Mouse (Mus musculus): ENCODE measurements around the gene Mrpl18. TPM values are rescaled to one million over a fixed set of nuclear protein-coding genes. Genes with fewer than 3 reads are reported as not detected.
"Not testable (repeated sequence)": the region's sequence is repeated elsewhere in the genome, so short reads cannot be mapped to it uniquely, and the experiment has no call there.

The Mrpl18 gene
- polyA plus RNA-seq, 1 experiment from 2014 or later = 199 TPM

DNA sequence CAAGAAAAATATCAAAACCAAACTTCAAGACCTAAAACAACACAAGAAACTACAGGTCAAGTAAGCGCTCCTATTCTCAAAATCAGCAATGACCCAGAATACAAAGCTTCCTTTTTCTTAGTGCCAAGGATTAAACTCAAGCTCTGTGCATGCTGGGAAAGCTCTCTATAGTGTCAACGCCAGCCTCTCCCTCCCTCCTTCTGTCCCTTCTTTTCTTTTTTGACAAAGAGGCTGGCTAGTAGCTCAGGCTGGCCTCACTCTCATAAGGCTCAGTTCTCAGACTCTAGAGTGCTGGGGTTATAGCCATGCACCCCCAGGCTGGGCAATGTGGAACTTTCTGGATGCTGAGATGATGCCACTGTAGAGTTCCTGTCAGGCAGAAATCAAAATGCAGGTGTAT lies 21.9 kb upstream of the Mrpl18 start:
- no peaks in the 10 kb centered on the region for H3K9me3 ChIP-seq (replicated peaks)
- no peaks in the 10 kb centered on the region for H3K27me3 ChIP-seq
- WGBS = 73% methylated on average over 2 of the region's 2 CpGs
- H3K4me1 ChIP-seq (replicated peaks) = peaks cover 3% of the 10 kb centered on the region; the same call in 1 of the 2 replicates
- H3K4me3 ChIP-seq = no peak overlapping the region
- H3K9ac ChIP-seq = no peak overlapping the region
- H3K36me3 ChIP-seq = no peaks in the 10 kb centered on the region
- H3K27ac ChIP-seq = no peak overlapping the region
- ATAC-seq (replicated peaks; ENCODE audit: insufficient number of reproducible peaks, insufficient read depth, low FRiP score, low read depth) = no peak
- no peak overlapping the region for H3K4me2 ChIP-seq

DNA sequence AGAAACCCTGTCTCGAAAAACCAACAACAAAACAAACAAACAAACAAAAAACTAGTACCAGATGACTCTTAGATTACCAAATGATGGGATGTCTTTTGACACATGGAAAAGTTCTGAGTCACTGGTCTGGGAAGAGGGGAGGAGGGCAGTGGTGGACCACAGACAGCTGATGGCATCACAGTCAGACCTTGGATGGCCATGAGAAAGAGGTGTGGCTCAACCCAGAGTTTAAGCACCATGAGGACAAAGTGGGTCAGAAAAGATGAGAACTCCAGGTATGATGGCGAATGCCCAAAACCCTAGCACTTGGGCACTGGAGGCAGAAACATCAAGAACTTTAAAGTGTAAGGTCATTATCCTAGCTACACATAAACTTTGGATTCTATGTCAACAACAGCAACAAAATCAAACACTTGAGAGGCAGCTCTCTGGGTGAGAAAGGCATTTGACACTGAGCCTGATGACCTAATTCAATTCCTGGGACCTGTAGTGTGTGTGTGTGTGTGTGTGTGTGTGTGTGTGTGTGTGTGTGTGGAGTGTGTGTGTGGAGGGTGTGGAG lies 21.3 kb upstream of the Mrpl18 start:
- ATAC-seq (replicated peaks; ENCODE audit: insufficient number of reproducible peaks, insufficient read depth, low FRiP score, low read depth) = no peak
- Histone ChIP-seq H3K27ac (no peak overlapping the region), H3K4me2 (no peak overlapping the region), H3K4me3 (no peak overlapping the region), H3K9me3 (replicated peaks) (no peaks in the 10 kb centered on the region), H3K27me3 (no peaks in the 10 kb centered on the region), H3K36me3 (no peaks in the 10 kb centered on the region), H3K9ac (no peak overlapping the region), H3K4me1 (replicated peaks) (peaks cover 3% of the 10 kb centered on the region; the same call in 1 of the 2 replicates)
- 64% methylated on average over 2 of the region's 2 CpGs for WGBS

GRCm38 (mm10) chr17:12935719-12936118 lies 19.6 kb upstream of the Mrpl18 start:
- Histone ChIP-seq H3K27me3 (no peaks in the 10 kb centered on the region), H3K9ac (no peak overlapping the region), H3K4me3 (no peak overlapping the region), H3K27ac (no peak overlapping the region), H3K9me3 (replicated peaks) (no peaks in the 10 kb centered on the region), H3K36me3 (no peaks in the 10 kb centered on the region), H3K4me2 (no peak overlapping the region), H3K4me1 (replicated peaks) (peaks cover 3% of the 10 kb centered on the region; the same call in 1 of the 2 replicates)
- ATAC-seq (replicated peaks; ENCODE audit: insufficient number of reproducible peaks, insufficient read depth, low FRiP score, low read depth) = no peak
- WGBS = 62% methylated on average over 4 of the region's 4 CpGs

DNA sequence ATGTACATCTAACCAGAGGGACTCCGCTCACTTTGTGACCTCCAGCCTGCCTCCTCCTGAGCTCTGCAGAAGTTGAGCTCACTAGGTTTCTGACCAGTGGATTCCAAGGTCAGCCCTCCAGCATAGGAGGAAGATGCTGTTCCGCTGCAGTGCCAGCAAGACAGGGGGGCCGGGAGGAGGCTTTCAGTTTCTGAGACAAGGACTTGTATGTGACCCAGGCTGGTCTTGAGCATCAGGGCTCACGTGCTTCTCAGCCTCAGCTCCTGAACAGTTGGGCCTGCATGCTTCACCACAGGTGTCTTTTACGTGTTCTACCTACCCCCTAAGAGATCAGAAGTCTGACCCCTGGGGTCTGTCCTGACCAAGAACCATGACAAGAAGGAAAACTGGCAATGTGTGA lies 15.4 kb upstream of the Mrpl18 start:
- not testable (repeated sequence) for H3K4me1 ChIP-seq (replicated peaks); H3K27me3 ChIP-seq; H3K9me3 ChIP-seq (replicated peaks); H3K4me2 ChIP-seq; H3K9ac ChIP-seq; H3K27ac ChIP-seq; H3K4me3 ChIP-seq; H3K36me3 ChIP-seq; ATAC-seq (replicated peaks; ENCODE audit: insufficient number of reproducible peaks, insufficient read depth, low FRiP score, low read depth)
- 83% methylated on average over 5 of the region's 5 CpGs for WGBS

DNA sequence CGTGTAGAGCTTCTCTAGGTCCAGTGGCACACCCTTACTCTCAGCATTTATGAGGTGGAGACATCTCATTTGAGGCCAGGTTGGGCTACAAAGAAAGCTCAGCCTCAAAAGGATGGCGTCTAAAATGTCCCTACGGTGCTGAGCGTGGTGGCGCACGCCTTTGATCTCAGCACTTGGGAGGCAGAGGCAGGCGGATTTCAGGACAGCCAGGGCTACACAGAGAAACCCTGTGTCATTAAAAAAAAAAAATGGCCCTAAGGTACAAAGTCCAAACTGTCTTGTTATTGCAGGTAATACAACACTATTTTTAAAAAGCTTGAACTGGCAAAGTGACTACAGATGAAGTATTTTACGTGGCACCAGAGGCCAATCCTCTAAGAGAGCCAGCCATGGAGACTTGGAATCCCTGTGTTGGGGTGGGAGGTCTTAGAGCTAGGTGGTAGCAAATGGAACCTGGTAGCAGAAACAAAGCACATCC lies 9.6 kb upstream of the Mrpl18 start:
- Histone ChIP-seq H3K27me3 (no peaks in the 10 kb centered on the region), H3K4me2 (no peak overlapping the region), H3K4me3 (no peak overlapping the region), H3K9me3 (replicated peaks) (no peaks in the 10 kb centered on the region), H3K36me3 (peaks cover 56% of the 10 kb centered on the region), H3K4me1 (replicated peaks) (no peaks in the 10 kb centered on the region), H3K27ac (no peak overlapping the region), H3K9ac (no peak overlapping the region)
- no peak for ATAC-seq (replicated peaks; ENCODE audit: insufficient number of reproducible peaks, insufficient read depth, low FRiP score, low read depth)
- 88% methylated on average over 8 of the region's 8 CpGs for WGBS

- WGBS = 84% methylated on average over 3 of the region's 3 CpGs
- ATAC-seq (replicated peaks; ENCODE audit: insufficient number of reproducible peaks, insufficient read depth, low FRiP score, low read depth) = no peak
- Histone ChIP-seq H3K27ac (no peak overlapping the region), H3K9ac (no peak overlapping the region), H3K27me3 (no peaks in the 10 kb centered on the region), H3K4me2 (no peak overlapping the region), H3K4me3 (no peak overlapping the region), H3K4me1 (replicated peaks) (no peaks in the 10 kb centered on the region), H3K36me3 (peaks cover 63% of the 10 kb centered on the region), H3K9me3 (replicated peaks) (no peaks in the 10 kb centered on the region)
These were observed 8.9 kb upstream of the Mrpl18 start for GRCm38 (mm10) chr17:12925001-12925400.

DNA sequence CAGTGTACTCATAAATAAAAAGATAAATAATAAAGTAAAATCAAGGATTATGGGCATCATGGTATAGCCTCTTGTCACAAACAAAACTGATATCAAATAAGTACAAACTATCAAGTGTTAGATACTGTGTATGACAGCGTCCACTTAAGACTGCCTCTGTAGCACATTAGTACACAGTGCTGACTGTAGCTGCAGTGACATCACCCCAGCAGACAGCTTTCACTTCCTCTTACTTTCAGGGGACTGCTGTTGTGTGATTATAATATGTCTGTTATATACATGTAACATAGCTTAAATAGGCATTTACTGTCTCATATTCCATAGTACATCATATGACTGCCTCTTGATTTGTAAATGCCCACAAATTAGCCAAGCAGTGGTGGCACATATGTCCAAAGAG lies 4.9 kb upstream of the Mrpl18 start:
- H3K27me3 ChIP-seq = no peaks in the 10 kb centered on the region
- H3K27ac ChIP-seq = no peak overlapping the region
- no peak overlapping the region for H3K4me3 ChIP-seq
- no peaks in the 10 kb centered on the region for H3K9me3 ChIP-seq (replicated peaks)
- no peak overlapping the region for H3K4me2 ChIP-seq
- peaks cover 6% of the 10 kb centered on the region for H3K4me1 ChIP-seq (replicated peaks)
- H3K9ac ChIP-seq = no peak overlapping the region
- no peak for ATAC-seq (replicated peaks; ENCODE audit: insufficient number of reproducible peaks, insufficient read depth, low FRiP score, low read depth)
- WGBS = 94% methylated on average over 1 of the region's 1 CpGs
- peaks cover 72% of the 10 kb centered on the region for H3K36me3 ChIP-seq

- Histone ChIP-seq H3K9ac (peak overlapping the region; percentile 98), H3K4me2 (peak overlapping the region; percentile 84), H3K36me3 (peaks cover 54% of the 10 kb centered on the region), H3K27me3 (no peaks in the 10 kb centered on the region), H3K9me3 (replicated peaks) (no peaks in the 10 kb centered on the region), H3K27ac (peak overlapping the region; percentile 93), H3K4me1 (replicated peaks) (peaks cover 14% of the 10 kb centered on the region), H3K4me3 (peak overlapping the region; percentile 87)
- 0% methylated on average over 40 of the region's 40 CpGs for WGBS
- ATAC-seq (replicated peaks; ENCODE audit: insufficient number of reproducible peaks, insufficient read depth, low FRiP score, low read depth) = peak; percentile 44
These were observed 639 bp upstream of the Mrpl18 start for GRCm38 (mm10) chr17:12916588-12917380.

DNA sequence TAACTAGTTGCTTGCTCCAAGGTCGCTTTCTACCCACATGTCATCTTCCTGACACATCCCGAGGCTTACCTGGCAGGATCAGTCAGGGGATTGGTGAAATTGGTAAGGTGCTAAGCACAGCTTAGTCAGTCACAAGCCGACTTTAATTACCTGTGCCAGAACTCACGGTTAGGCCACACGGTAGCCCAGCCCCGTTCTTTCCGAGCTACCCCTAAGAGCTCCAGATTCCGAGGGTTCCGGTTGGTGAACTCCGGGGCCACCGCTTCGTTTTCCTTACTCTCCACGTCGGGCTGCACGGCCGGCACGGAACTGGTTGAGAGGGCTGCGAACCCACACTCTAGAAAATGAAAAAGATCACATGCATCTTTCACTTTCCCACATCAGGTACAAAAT lies 661 bp downstream of the Mrpl18 start, which contains the start of gene Tcp1:
Gene Tcp1 (plus strand): TSS at position 214 of the 393 bp plus-strand sequence.
- peaks cover 51% of the 10 kb centered on the region for H3K36me3 ChIP-seq
- H3K4me3 ChIP-seq = peak within 1 kb of the TSS; percentile 87

DNA sequence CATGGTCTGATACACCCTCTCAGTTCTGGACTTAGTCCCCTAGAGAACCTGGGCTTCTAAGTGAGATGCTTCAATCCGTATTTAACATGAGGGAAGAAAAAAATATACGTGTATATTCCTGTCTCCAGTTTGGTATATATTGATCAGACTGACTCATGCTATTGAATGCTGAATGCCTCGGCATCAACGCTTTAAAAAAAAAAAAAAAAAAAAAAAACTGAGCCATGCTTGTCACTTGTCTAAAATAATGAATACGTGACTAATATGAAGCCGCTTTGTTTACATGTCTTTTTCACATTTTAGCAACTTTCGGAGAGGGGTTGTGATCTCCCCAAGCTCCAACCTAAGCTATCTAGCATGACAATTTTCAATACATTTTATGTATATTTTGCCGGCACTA lies 5.8 kb downstream of the Mrpl18 start:
- no peak overlapping the region for H3K4me2 ChIP-seq
- ATAC-seq (replicated peaks; ENCODE audit: insufficient number of reproducible peaks, insufficient read depth, low FRiP score, low read depth) = no peak
- H3K4me3 ChIP-seq = no peak overlapping the region
- H3K27ac ChIP-seq = no peak overlapping the region
- no peaks in the 10 kb centered on the region for H3K9me3 ChIP-seq (replicated peaks)
- no peaks in the 10 kb centered on the region for H3K27me3 ChIP-seq
- 86% methylated on average over 8 of the region's 8 CpGs for WGBS
- peaks cover 32% of the 10 kb centered on the region for H3K36me3 ChIP-seq
- H3K9ac ChIP-seq = no peak overlapping the region
- peaks cover 8% of the 10 kb centered on the region for H3K4me1 ChIP-seq (replicated peaks)

More for the DNA sequence above, 661 bp downstream of the Mrpl18 start, which contains the start of gene Tcp1:
- under 1% methylated on average over 18 of the region's 18 CpGs for WGBS
- peak within 1 kb of the TSS; percentile 93 for H3K27ac ChIP-seq
- no peak for ATAC-seq (replicated peaks; ENCODE audit: insufficient number of reproducible peaks, insufficient read depth, low FRiP score, low read depth)
- peak within 1 kb of the TSS; percentile 84 for H3K4me2 ChIP-seq
- H3K4me1 ChIP-seq (replicated peaks) = peaks cover 14% of the 10 kb centered on the region
- no peaks in the 10 kb centered on the region for H3K9me3 ChIP-seq (replicated peaks)
- peak within 1 kb of the TSS; percentile 98 for H3K9ac ChIP-seq
- no peaks in the 10 kb centered on the region for H3K27me3 ChIP-seq

- peaks cover under 1% of the 10 kb centered on the region for H3K4me1 ChIP-seq (replicated peaks)
- H3K36me3 ChIP-seq = peaks cover 32% of the 10 kb centered on the region
- H3K4me2 ChIP-seq = no peak within 1 kb of the TSS
- no peaks in the 10 kb centered on the region for H3K27me3 ChIP-seq
- no peaks in the 10 kb centered on the region for H3K9me3 ChIP-seq (replicated peaks)
- no peak within 1 kb of the TSS for H3K27ac ChIP-seq
- H3K9ac ChIP-seq = no peak within 1 kb of the TSS
- no peak for ATAC-seq (replicated peaks; ENCODE audit: insufficient number of reproducible peaks, insufficient read depth, low FRiP score, low read depth)
- 75% methylated on average over 35 of the region's 35 CpGs for WGBS
- no peak within 1 kb of the TSS for H3K4me3 ChIP-seq
These were observed 6.5 kb downstream of the Mrpl18 start, which contains the start of gene Pnldc1 for GRCm38 (mm10) chr17:12909361-12910280. TSS of gene Pnldc1 (minus strand) at chr17:12910230.

Data from heart, embryonic 15.5 days (tissue).